Mouse (Mus musculus): Measurements from ENCODE around the gene Gm49396. TPM values are rescaled to one million over a fixed set of nuclear protein-coding genes. Genes with fewer than 3 reads are reported as not detected.

Gene Gm49396
- polyA plus RNA-seq, 1 experiment from 2014 or later = 4.1 TPM

- Histone ChIP-seq H3K4me2 (ENCODE audit: low read depth, low read length) (peak within 1 kb of the TSS; percentile 93), H3K4me3 (ENCODE audit: low read depth, low read length) (peak within 1 kb of the TSS; percentile 95), H3K9me3 (replicated peaks; ENCODE audit: control insufficient read depth, low read length) (no peaks in the 10 kb centered on the region), H3K27me3 (ENCODE audit: control insufficient read depth, insufficient read depth, low read depth, low read length) (no peaks in the 10 kb centered on the region), H3K36me3 (ENCODE audit: control insufficient read depth, insufficient read depth) (peaks cover 28% of the 10 kb centered on the region), H3K27ac (ENCODE audit: low read length) (peak within 1 kb of the TSS; percentile 87), H3K4me1 (ENCODE audit: control insufficient read depth, low read depth, low read length) (peaks cover 22% of the 10 kb centered on the region), H3K9ac (ENCODE audit: low read depth, low read length) (peak within 1 kb of the TSS; percentile 99)
- ATAC-seq (ENCODE audit: low read depth) = peak; percentile 95
- under 1% methylated on average over 53 of the region's 68 CpGs for WGBS (ENCODE audit: insufficient replicate concordance)
These were observed 25.7 kb downstream of the Gm49396 start, which contains the start of gene Kmt2b for GRCm38 (mm10) chr7:30588676-30589434. TSS of gene Kmt2b (minus strand) at chr7:30588726.

- H3K9me3 ChIP-seq (replicated peaks; ENCODE audit: control insufficient read depth, low read length) = no peaks in the 10 kb centered on the region
- H3K27ac ChIP-seq (ENCODE audit: low read length) = peak overlapping the region; percentile 87
- peak overlapping the region; percentile 95 for H3K4me3 ChIP-seq (ENCODE audit: low read depth, low read length)
- peaks cover 20% of the 10 kb centered on the region for H3K36me3 ChIP-seq (ENCODE audit: control insufficient read depth, insufficient read depth)
- peak overlapping the region; percentile 93 for H3K4me2 ChIP-seq (ENCODE audit: low read depth, low read length)
- H3K27me3 ChIP-seq (ENCODE audit: control insufficient read depth, insufficient read depth, low read depth, low read length) = no peaks in the 10 kb centered on the region
- WGBS (ENCODE audit: insufficient replicate concordance) = 29% methylated on average over 40 of the region's 40 CpGs
- peak; percentile 33 for ATAC-seq (ENCODE audit: low read depth)
- H3K4me1 ChIP-seq (ENCODE audit: control insufficient read depth, low read depth, low read length) = peaks cover 24% of the 10 kb centered on the region
- H3K9ac ChIP-seq (ENCODE audit: low read depth, low read length) = peak overlapping the region; percentile 99
These were observed 26.5 kb downstream of the Gm49396 start for GRCm38 (mm10) chr7:30589435-30590301.

- Histone ChIP-seq H3K4me3 (ENCODE audit: low read depth, low read length) (no peak overlapping the region), H3K4me2 (ENCODE audit: low read depth, low read length) (no peak overlapping the region), H3K9ac (ENCODE audit: low read depth, low read length) (no peak overlapping the region), H3K4me1 (ENCODE audit: control insufficient read depth, low read depth, low read length) (peaks cover 24% of the 10 kb centered on the region), H3K27me3 (ENCODE audit: control insufficient read depth, insufficient read depth, low read depth, low read length) (no peaks in the 10 kb centered on the region), H3K36me3 (ENCODE audit: control insufficient read depth, insufficient read depth) (peaks cover 6% of the 10 kb centered on the region), H3K27ac (ENCODE audit: low read length) (no peak overlapping the region), H3K9me3 (replicated peaks; ENCODE audit: control insufficient read depth, low read length) (no peaks in the 10 kb centered on the region)
- WGBS (ENCODE audit: insufficient replicate concordance) = 70% methylated on average over 9 of the region's 9 CpGs
- no peak for ATAC-seq (ENCODE audit: low read depth)
These were observed 27.9 kb downstream of the Gm49396 start for GRCm38 (mm10) chr7:30590927-30591604.

- no peak overlapping the region for H3K9ac ChIP-seq (ENCODE audit: low read depth, low read length)
- peaks cover 23% of the 10 kb centered on the region for H3K4me1 ChIP-seq (ENCODE audit: control insufficient read depth, low read depth, low read length)
- H3K27me3 ChIP-seq (ENCODE audit: control insufficient read depth, insufficient read depth, low read depth, low read length) = no peaks in the 10 kb centered on the region
- H3K36me3 ChIP-seq (ENCODE audit: control insufficient read depth, insufficient read depth) = peaks cover 1% of the 10 kb centered on the region
- WGBS (ENCODE audit: insufficient replicate concordance) = 79% methylated on average over 4 of the region's 4 CpGs
- H3K27ac ChIP-seq (ENCODE audit: low read length) = no peak overlapping the region
- H3K4me2 ChIP-seq (ENCODE audit: low read depth, low read length) = no peak overlapping the region
- H3K9me3 ChIP-seq (replicated peaks; ENCODE audit: control insufficient read depth, low read length) = no peaks in the 10 kb centered on the region
- no peak for ATAC-seq (ENCODE audit: low read depth)
- H3K4me3 ChIP-seq (ENCODE audit: low read depth, low read length) = no peak overlapping the region
These were observed 28.4 kb downstream of the Gm49396 start for GRCm38 (mm10) chr7:30591605-30591951.

- Histone ChIP-seq H3K27ac (ENCODE audit: low read length) (no peak overlapping the region), H3K36me3 (ENCODE audit: control insufficient read depth, insufficient read depth) (no peaks in the 10 kb centered on the region), H3K27me3 (ENCODE audit: control insufficient read depth, insufficient read depth, low read depth, low read length) (no peaks in the 10 kb centered on the region), H3K9ac (ENCODE audit: low read depth, low read length) (no peak overlapping the region), H3K4me1 (ENCODE audit: control insufficient read depth, low read depth, low read length) (peaks cover 10% of the 10 kb centered on the region), H3K4me2 (ENCODE audit: low read depth, low read length) (no peak overlapping the region), H3K9me3 (replicated peaks; ENCODE audit: control insufficient read depth, low read length) (no peaks in the 10 kb centered on the region), H3K4me3 (ENCODE audit: low read depth, low read length) (no peak overlapping the region)
- 42% methylated on average over 5 of the region's 5 CpGs for WGBS (ENCODE audit: insufficient replicate concordance)
- no peak for ATAC-seq (ENCODE audit: low read depth)
These were observed 29.8 kb downstream of the Gm49396 start for GRCm38 (mm10) chr7:30592772-30593423.

GRCm38 (mm10) chr7:30593579-30594509 is 30.7 kb downstream of the Gm49396 start:
- WGBS (ENCODE audit: insufficient replicate concordance) = 52% methylated on average over 10 of the region's 10 CpGs
- H3K36me3 ChIP-seq (ENCODE audit: control insufficient read depth, insufficient read depth) = no peaks in the 10 kb centered on the region
- no peak overlapping the region for H3K4me3 ChIP-seq (ENCODE audit: low read depth, low read length)
- no peak overlapping the region for H3K27ac ChIP-seq (ENCODE audit: low read length)
- no peaks in the 10 kb centered on the region for H3K27me3 ChIP-seq (ENCODE audit: control insufficient read depth, insufficient read depth, low read depth, low read length)
- H3K4me1 ChIP-seq (ENCODE audit: control insufficient read depth, low read depth, low read length) = peaks cover 10% of the 10 kb centered on the region
- no peaks in the 10 kb centered on the region for H3K9me3 ChIP-seq (replicated peaks; ENCODE audit: control insufficient read depth, low read length)
- no peak overlapping the region for H3K9ac ChIP-seq (ENCODE audit: low read depth, low read length)
- H3K4me2 ChIP-seq (ENCODE audit: low read depth, low read length) = no peak overlapping the region
- no peak for ATAC-seq (ENCODE audit: low read depth)

GRCm38 (mm10) chr7:30594510-30595024 is 31.4 kb downstream of the Gm49396 start:
- no peak for ATAC-seq (ENCODE audit: low read depth)
- no peak overlapping the region for H3K4me2 ChIP-seq (ENCODE audit: low read depth, low read length)
- no peak overlapping the region for H3K9ac ChIP-seq (ENCODE audit: low read depth, low read length)
- H3K9me3 ChIP-seq (replicated peaks; ENCODE audit: control insufficient read depth, low read length) = no peaks in the 10 kb centered on the region
- no peak overlapping the region for H3K27ac ChIP-seq (ENCODE audit: low read length)
- WGBS (ENCODE audit: insufficient replicate concordance) = 49% methylated on average over 4 of the region's 4 CpGs
- no peak overlapping the region for H3K4me3 ChIP-seq (ENCODE audit: low read depth, low read length)
- no peaks in the 10 kb centered on the region for H3K27me3 ChIP-seq (ENCODE audit: control insufficient read depth, insufficient read depth, low read depth, low read length)
- no peaks in the 10 kb centered on the region for H3K36me3 ChIP-seq (ENCODE audit: control insufficient read depth, insufficient read depth)
- peaks cover 9% of the 10 kb centered on the region for H3K4me1 ChIP-seq (ENCODE audit: control insufficient read depth, low read depth, low read length)

- Histone ChIP-seq H3K27me3 (ENCODE audit: control insufficient read depth, insufficient read depth, low read depth, low read length) (no peaks in the 10 kb centered on the region), H3K4me2 (ENCODE audit: low read depth, low read length) (no peak overlapping the region), H3K9me3 (replicated peaks; ENCODE audit: control insufficient read depth, low read length) (no peaks in the 10 kb centered on the region), H3K9ac (ENCODE audit: low read depth, low read length) (no peak overlapping the region), H3K4me3 (ENCODE audit: low read depth, low read length) (no peak overlapping the region), H3K36me3 (ENCODE audit: control insufficient read depth, insufficient read depth) (no peaks in the 10 kb centered on the region), H3K27ac (ENCODE audit: low read length) (no peak overlapping the region), H3K4me1 (ENCODE audit: control insufficient read depth, low read depth, low read length) (peaks cover 12% of the 10 kb centered on the region)
- no peak for ATAC-seq (ENCODE audit: low read depth)
- 64% methylated on average over 5 of the region's 5 CpGs for WGBS (ENCODE audit: insufficient replicate concordance)
These were observed 32.9 kb downstream of the Gm49396 start for GRCm38 (mm10) chr7:30596093-30596492.

Data from liver, embryonic 16.5 days (tissue).